Mouse (Mus musculus) lung, postnatal 0 days (tissue): ENCODE data around the gene Flywch1. TPM values are rescaled to one million over a fixed set of nuclear protein-coding genes. Genes with fewer than 3 reads are reported as not detected.

Source experiments
- ATAC-seq: fragments of 200-750 bp; cut with Nextera tagmentation; 2 replicates; pipeline ENCODE4 v1.8.0; 2017; ENCODE audit warnings: moderate library complexity
- DNase-seq: peaks from one replicate; pipeline ENCODE4 v3.0.0-alpha.2; 2016; ENCODE audit warnings: low spot score
- H3K27ac ChIP-seq: fragments of 300-500 bp; sonication (generic); 2 replicates; pipeline ENCODE4 v1.5.1; 2014; ENCODE audit warnings: antibody characterized with exemption, mild to moderate bottlenecking, low read length, mixed read lengths
- H3K27me3 ChIP-seq: fragments of 300-500 bp; sonication (generic); replicated peaks from 2 replicates; pipeline ENCODE4 v1.6.1; 2014; ENCODE audit warnings: low read length, mixed read lengths; ENCODE audit not compliant: insufficient read depth
- H3K36me3 ChIP-seq: fragments of 300-500 bp; sonication (generic); 2 replicates; pipeline ENCODE4 v1.6.1; 2014; ENCODE audit warnings: low read length, mixed read lengths; ENCODE audit not compliant: insufficient read depth
- H3K4me1 ChIP-seq: fragments of 300-500 bp; sonication (generic); 2 replicates; pipeline ENCODE4 v1.6.1; 2014; ENCODE audit warnings: antibody characterized with exemption, low read depth, low read length, mixed read lengths; ENCODE audit not compliant: insufficient read depth
- H3K4me2 ChIP-seq: fragments of 300-500 bp; sonication (generic); replicated peaks from 2 replicates; pipeline ENCODE4 v1.6.1; 2014; ENCODE audit warnings: low read depth, mild to moderate bottlenecking, low read length, moderate library complexity, mixed read lengths
- H3K4me3 ChIP-seq: fragments of 300-500 bp; sonication (generic); 2 replicates; pipeline ENCODE4 v1.5.1; 2014; ENCODE audit warnings: low read depth, low read length
- H3K9ac ChIP-seq: fragments of 300-500 bp; sonication (generic); replicated peaks from 2 replicates; pipeline ENCODE4 v1.6.1; 2014; ENCODE audit warnings: low read depth, mild to moderate bottlenecking
- H3K9me3 ChIP-seq: fragments of 300-500 bp; sonication (generic); 2 replicates; pipeline ENCODE4 v1.6.1; 2016; ENCODE audit warnings: low read length, mixed read lengths
- CTCF ChIP-seq: IDR thresholded peaks from 2 replicates; pipeline ENCODE4 v1.5.1; 2016; ENCODE audit warnings: antibody characterized with exemption, mild to moderate bottlenecking
- EP300 ChIP-seq: IDR thresholded peaks from 2 replicates; pipeline ENCODE4 v1.6.1; 2016; ENCODE audit warnings: antibody characterized with exemption, mild to moderate bottlenecking, control low read depth
- WGBS: fragments of 180-500 bp; shearing (Covaris S2); extraction: QIAGEN DNeasy Blood & Tissue Kit; methylation state at CpG from one replicate; pipeline ENCODE4 v1.1.7; 2014; 5-methylcytosine and 5-hydroxymethylcytosine counted together
- polyA plus RNA-seq: library from polyadenylated mRNA; unstranded; fragments of >200 nt; fragmentation: Nextera tagmentation; extraction: Ambion mirVana; gene quantifications from 2 replicates; pipeline ENCODE4 v1.2.1, GENCODE M21; 2015

Gene Flywch1
- polyA plus RNA-seq, 1 experiment from 2014 or later, result 43.1 TPM

DNA sequence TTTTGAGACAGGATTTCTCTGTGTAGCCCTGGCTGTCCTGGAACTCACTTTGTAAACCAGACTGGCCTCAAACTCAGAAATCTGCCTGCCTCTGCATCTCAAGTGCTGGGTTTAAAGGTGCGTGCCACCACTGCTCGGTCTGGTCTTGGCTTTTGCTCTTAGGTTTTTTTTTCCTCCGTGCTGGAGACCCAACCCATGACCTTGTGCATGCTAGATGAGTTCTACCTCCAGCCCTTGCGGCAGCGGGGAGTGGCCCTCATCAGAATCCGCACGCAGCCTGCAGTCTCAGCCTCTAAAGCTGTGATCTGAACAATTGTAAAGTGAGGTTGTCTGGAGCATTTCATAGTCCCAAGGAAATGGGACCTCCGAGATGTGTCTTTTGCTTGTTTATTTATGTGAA, 23.9 kb upstream of the Flywch1 start:
- Histone ChIP-seq H3K9me3 (no peaks in the 10 kb centered on the region), H3K27me3 (no peaks in the 10 kb centered on the region), H3K36me3 (no peaks in the 10 kb centered on the region), H3K4me2 (no peak overlapping the region), H3K4me1 (peaks cover 5% of the 10 kb centered on the region; the same call in 1 of the 2 replicates), H3K27ac (no peak overlapping the region), H3K4me3 (no peak overlapping the region), H3K9ac (no peak overlapping the region)
- TF ChIP-seq EP300, result no peak
- TF ChIP-seq CTCF, result no peak
- ATAC-seq (no peak), DNase-seq (no peak)
- WGBS, result 92% methylated on average over 8 of the region's 8 CpGs

GRCm38 (mm10) chr17:23791079-23791357, 19.6 kb upstream of the Flywch1 start:
- peak overlapping the region; percentile 91 for H3K27ac ChIP-seq

DNA sequence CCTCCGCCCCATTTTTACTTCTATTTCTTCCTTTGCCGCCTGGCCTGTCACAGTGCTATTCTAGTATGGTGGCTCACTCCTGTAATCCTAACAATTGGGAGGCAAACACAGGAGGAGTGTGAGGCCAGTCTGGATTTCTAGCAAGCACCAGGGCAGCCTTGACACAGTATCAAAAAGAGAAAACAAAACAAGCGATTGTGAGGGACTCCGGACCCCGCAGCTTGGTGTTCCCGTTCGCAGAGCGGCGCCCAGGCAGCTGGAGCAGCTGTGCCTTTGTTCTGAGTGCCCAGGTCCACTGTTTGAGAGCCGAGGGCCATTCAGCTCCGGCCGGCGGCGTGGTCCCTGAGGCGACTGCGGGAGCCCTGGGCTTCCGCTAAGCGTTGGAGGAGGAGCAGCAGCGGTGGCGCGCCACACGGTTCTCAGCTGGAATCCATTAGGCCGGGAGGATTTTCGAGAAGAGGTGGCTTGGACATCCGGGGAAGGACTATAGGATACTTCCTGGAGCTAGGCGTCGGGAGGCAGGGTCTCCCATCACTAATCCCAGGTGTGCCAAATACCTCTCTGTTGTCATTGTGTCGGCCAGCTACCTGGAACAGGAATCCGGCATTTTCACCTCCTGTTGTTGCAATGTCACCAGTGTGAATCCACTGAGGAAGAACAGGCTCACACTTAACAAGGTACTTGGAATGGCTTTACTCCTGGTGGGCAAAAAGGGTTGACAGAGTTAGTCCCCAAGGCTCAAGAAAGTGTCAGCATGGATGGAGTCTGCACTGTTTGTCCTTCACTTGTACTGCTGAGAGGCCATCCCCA, 19.1 kb upstream of the Flywch1 start, which contains the start of gene Srrm2:
Gene Srrm2, plus strand, starts transcription at position 264 of the 810 bp plus-strand sequence.
- no peaks in the 10 kb centered on the region for H3K36me3 ChIP-seq
- WGBS, result 2% methylated on average over 29 of the region's 29 CpGs

More at GRCm38 (mm10) chr17:23791079-23791357, 19.6 kb upstream of the Flywch1 start:
- Histone ChIP-seq H3K36me3 (no peaks in the 10 kb centered on the region), H3K27me3 (no peaks in the 10 kb centered on the region), H3K4me1 (peaks cover 9% of the 10 kb centered on the region; the same call in 1 of the 2 replicates), H3K4me3 (no peak overlapping the region), H3K9me3 (no peaks in the 10 kb centered on the region), H3K9ac (no peak overlapping the region), H3K4me2 (peak overlapping the region; percentile 75)
- WGBS, result 55% methylated on average over 2 of the region's 2 CpGs
- ATAC-seq, result 0 out of 2 replicates have a peak, but pooled peaks have one; percentile 2
- no peak for DNase-seq
- TF ChIP-seq EP300 (no peak), CTCF (no peak)

DNA sequence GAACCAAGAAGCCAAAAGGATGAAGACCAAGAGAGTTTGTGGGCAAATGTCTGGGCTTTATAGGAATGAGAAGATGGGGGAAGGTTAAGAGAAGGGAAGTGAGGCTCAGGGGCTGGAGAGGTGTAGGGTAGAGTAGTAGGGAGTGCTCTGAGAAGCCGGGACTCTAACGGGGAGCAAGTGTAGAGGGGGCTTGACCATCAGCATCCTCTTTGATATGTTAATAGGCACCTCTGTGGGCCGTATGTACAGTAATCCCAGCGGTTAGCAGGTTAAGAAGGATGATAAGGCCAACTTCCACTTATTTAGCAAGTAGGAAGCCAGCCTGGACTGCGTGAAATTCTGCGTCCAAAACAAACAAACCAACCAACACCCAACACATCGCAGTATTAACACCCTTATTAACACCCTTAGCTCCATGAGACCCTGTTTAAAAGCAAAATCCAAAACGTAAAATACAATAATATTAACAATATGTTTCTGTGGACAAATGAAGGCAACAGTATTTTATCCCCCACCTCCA, 18.4 kb upstream of the Flywch1 start:
- H3K4me2 ChIP-seq, result peak overlapping the region; percentile 75
- WGBS, result 17% methylated on average over 8 of the region's 8 CpGs
- peak overlapping the region; percentile 91 for H3K27ac ChIP-seq
- no peaks in the 10 kb centered on the region for H3K36me3 ChIP-seq
- H3K27me3 ChIP-seq, result no peaks in the 10 kb centered on the region
- TF ChIP-seq CTCF (no peak), EP300 (no peak)
- H3K4me1 ChIP-seq, result peaks cover 9% of the 10 kb centered on the region; the same call in 1 of the 2 replicates
- no peak for ATAC-seq
- peak overlapping the region; percentile 41 for H3K4me3 ChIP-seq
- H3K9me3 ChIP-seq, result no peaks in the 10 kb centered on the region
- no peak for DNase-seq
- peak overlapping the region; percentile 57 for H3K9ac ChIP-seq

More for the DNA sequence above, 19.1 kb upstream of the Flywch1 start, which contains the start of gene Srrm2:
- Histone ChIP-seq H3K9me3 (no peaks in the 10 kb centered on the region), H3K4me2 (peak within 1 kb of the TSS; percentile 75), H3K27me3 (no peaks in the 10 kb centered on the region), H3K4me1 (peaks cover 9% of the 10 kb centered on the region; the same call in 1 of the 2 replicates), H3K27ac (peak within 1 kb of the TSS; percentile 91), H3K4me3 (peak within 1 kb of the TSS; percentile 41), H3K9ac (peak within 1 kb of the TSS; percentile 57)
- DNase-seq (peak; percentile 73), ATAC-seq (peak; percentile 75)
- TF ChIP-seq EP300, result no peak
- TF ChIP-seq CTCF, result no peak

GRCm38 (mm10) chr17:23788973-23789372, 17.6 kb upstream of the Flywch1 start:
- H3K27me3 ChIP-seq, result no peaks in the 10 kb centered on the region
- H3K36me3 ChIP-seq, result no peaks in the 10 kb centered on the region
- H3K27ac ChIP-seq, result no peak overlapping the region
- no peaks in the 10 kb centered on the region for H3K9me3 ChIP-seq
- no peak overlapping the region for H3K4me3 ChIP-seq
- TF ChIP-seq CTCF (no peak), EP300 (no peak)
- H3K4me1 ChIP-seq, result peaks cover 9% of the 10 kb centered on the region; the same call in 1 of the 2 replicates
- ATAC-seq (no peak), DNase-seq (no peak)
- 87% methylated on average over 4 of the region's 4 CpGs for WGBS
- no peak overlapping the region for H3K4me2 ChIP-seq
- H3K9ac ChIP-seq, result no peak overlapping the region

GRCm38 (mm10) chr17:23786510-23786931, 15.1 kb upstream of the Flywch1 start:
- Histone ChIP-seq H3K9ac (no peak overlapping the region), H3K4me2 (peak overlapping the region; percentile 92), H3K4me3 (peak overlapping the region; percentile 48), H3K36me3 (no peaks in the 10 kb centered on the region), H3K9me3 (no peaks in the 10 kb centered on the region), H3K4me1 (peaks cover 9% of the 10 kb centered on the region; the same call in 1 of the 2 replicates), H3K27ac (no peak overlapping the region), H3K27me3 (no peaks in the 10 kb centered on the region)
- 14% methylated on average over 13 of the region's 13 CpGs for WGBS
- peak; percentile 0; the same call in 1 of the 2 replicates for TF ChIP-seq CTCF
- no peak for TF ChIP-seq EP300
- DNase-seq (peak; percentile 48), ATAC-seq (peak; percentile 31; the same call in 1 of the 2 replicates)
